Mouse (Mus musculus) bone marrow, adult 2 months (tissue): ENCODE measurements around the gene Pdia5.

Experiments used
- CTCF ChIP-seq: fragments of 200-500 bp; IDR thresholded peaks from 2 replicates; pipeline ENCODE4 v1.5.1; 2011; ENCODE audit warnings: low read length, control low read depth; ENCODE audit not compliant: control insufficient read depth, insufficient read depth
- POLR2A ChIP-seq: fragments of 200-500 bp; IDR thresholded peaks from 2 replicates; pipeline ENCODE4 v1.6.1; 2011; ENCODE audit warnings: low read depth, mild to moderate bottlenecking, control low read depth, low read length, borderline replicate concordance; ENCODE audit not compliant: control insufficient read depth

DNA sequence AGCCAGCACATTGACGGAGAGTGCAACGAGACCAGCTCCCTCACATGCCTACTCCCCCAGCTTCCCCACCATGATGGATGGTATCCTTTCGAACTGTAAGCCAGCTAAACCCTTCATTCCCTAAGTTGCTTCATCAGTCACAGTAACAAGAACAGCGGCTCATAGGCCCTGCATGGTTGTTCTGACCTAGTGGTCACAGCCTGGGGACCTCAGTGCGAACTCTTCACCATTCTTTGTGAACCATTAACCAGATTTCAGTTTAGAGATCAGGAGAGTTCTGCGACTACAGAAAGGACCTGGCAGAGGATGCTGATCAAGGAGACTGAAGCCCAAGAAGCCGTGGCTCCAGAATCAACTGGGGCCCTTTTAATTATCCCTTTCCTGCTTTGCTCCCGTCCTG, 13.6 kb upstream of the Pdia5 start:
- no peak for TF ChIP-seq POLR2A
- no peak for TF ChIP-seq CTCF
